In genomic region chr16:5130196-5130595, GRCm38 (mm10) we compare ENCODE assay signal across 15 mouse cellular contexts. TPM values are rescaled to one million over a fixed set of nuclear protein-coding genes. Genes with fewer than 3 reads are reported as not detected.
DNase-seq lines count a peak whose midpoint lies in the region; ATAC-seq and TF ChIP-seq lines count a peak whose summit lies in the region.
"Had no signal": no experiment of that assay in that cellular context is flagged by ENCODE, and none has a peak within 500 bp of the region (broad histone marks: within the 10 kb centered on the region; RNA-seq: fewer than 3 reads in every experiment).

No protein-coding gene starts in this region.

- no peak overlapping the region for H3K9ac ChIP-seq in embryonic facial prominence, embryonic 15.5 days
- H3K9ac ChIP-seq in lung, embryonic 16.5 days (ENCODE audit: low read length), result no peak overlapping the region
- H3K9ac ChIP-seq in forebrain, embryonic 11.5 days (ENCODE audit: low read length), result no peak overlapping the region
- H3K9ac ChIP-seq: embryonic facial prominence, embryonic 13.5 days; heart, embryonic 13.5 days; hindbrain, embryonic 12.5 days had no signal

- H3K4me2 ChIP-seq in embryonic facial prominence, embryonic 15.5 days (replicated peaks), result peak overlapping the region; percentile 54
- H3K4me2 ChIP-seq in lung, embryonic 16.5 days (ENCODE audit: low read depth, low read length), result 0 out of 2 replicates have a peak overlapping the region, but pooled peaks have one; percentile 56
- H3K4me2 ChIP-seq in forebrain, embryonic 11.5 days (ENCODE audit: low read depth, low read length, severe bottlenecking), result no peak overlapping the region
- H3K4me2 ChIP-seq: hindbrain, embryonic 12.5 days had no signal

- no peak for DNase-seq in embryonic facial prominence, embryonic 10.5 days (ENCODE audit: low spot score)
- no peak for DNase-seq in lung, adult 2 months
- DNase-seq in adipocyte (ENCODE audit: low spot score) (peak; percentile 39), MN1 (ENCODE audit: low spot score) (no peak)
- DNase-seq in forebrain, embryonic 11.5 days (ENCODE audit: low spot score), result no peak
- DNase-seq: cerebellum, adult 9-10 months had no signal

- no peak for TF ChIP-seq POLR2A in lung, adult 2 months (IDR thresholded peaks at IDR 0.05; ENCODE audit: borderline replicate concordance, extremely low read depth, low read depth, low read length)

- ATAC-seq in embryonic facial prominence, embryonic 15.5 days (ENCODE audit: insufficient number of reproducible peaks, low FRiP score, low TSS enrichment, low read depth), result no peak
- ATAC-seq in lung, embryonic 16.5 days (ENCODE audit: low read depth), result no peak
- ATAC-seq in forebrain, embryonic 11.5 days (replicated peaks; ENCODE audit: low FRiP score), result no peak
- ATAC-seq: forebrain, embryonic 14.5 days; hindbrain, embryonic 16.5 days; inflammation-experienced regulatory T-cells, adult 6 months had no signal

- peak overlapping the region; percentile 43 for H3K4me3 ChIP-seq in embryonic facial prominence, embryonic 15.5 days (replicated peaks)
- H3K4me3 ChIP-seq in embryonic facial prominence, embryonic 10.5 days, result no peak overlapping the region
- H3K4me3 ChIP-seq in lung, embryonic 16.5 days (ENCODE audit: low read length), result no peak overlapping the region
- no peak overlapping the region for H3K4me3 ChIP-seq in lung, adult 2 months (replicated peaks; ENCODE audit: extremely low read depth, low read depth, low read length)
- H3K4me3 ChIP-seq in forebrain, embryonic 11.5 days (ENCODE audit: low read depth, low read length), result no peak overlapping the region
- H3K4me3 ChIP-seq: heart, embryonic 13.5 days; hindbrain, embryonic 12.5 days had no signal

- TF ChIP-seq CTCF in lung, adult 2 months (IDR thresholded peaks at IDR 0.05; ENCODE audit: insufficient read depth, low read length), result no peak

- peaks cover 47% of the 10 kb centered on the region for H3K4me1 ChIP-seq in embryonic facial prominence, embryonic 15.5 days
- peaks cover 21% of the 10 kb centered on the region for H3K4me1 ChIP-seq in embryonic facial prominence, embryonic 10.5 days
- peaks cover 25% of the 10 kb centered on the region for H3K4me1 ChIP-seq in lung, embryonic 16.5 days (replicated peaks; ENCODE audit: control insufficient read depth, insufficient read depth, low read length)
- H3K4me1 ChIP-seq in lung, adult 2 months (ENCODE audit: control insufficient read depth, insufficient read depth, low read length), result peaks cover 3% of the 10 kb centered on the region; the same call in 1 of the 2 replicates
- peaks cover 4% of the 10 kb centered on the region; the same call in 1 of the 2 replicates for H3K4me1 ChIP-seq in forebrain, embryonic 11.5 days (replicated peaks; ENCODE audit: control insufficient read depth, insufficient read depth, low read length)

- H3K36me3 ChIP-seq in embryonic facial prominence, embryonic 15.5 days, result no peaks in the 10 kb centered on the region
- no peaks in the 10 kb centered on the region for H3K36me3 ChIP-seq in embryonic facial prominence, embryonic 10.5 days (replicated peaks)
- H3K36me3 ChIP-seq in lung, embryonic 16.5 days (ENCODE audit: control insufficient read depth, insufficient read depth, low read length), result no peaks in the 10 kb centered on the region
- no peaks in the 10 kb centered on the region for H3K36me3 ChIP-seq in forebrain, embryonic 11.5 days (ENCODE audit: control insufficient read depth, insufficient read depth, low read length)
- H3K36me3 ChIP-seq: embryonic facial prominence, embryonic 13.5 days; heart, embryonic 13.5 days; hindbrain, embryonic 12.5 days had no signal

- peaks cover 44% of the 10 kb centered on the region for H3K27me3 ChIP-seq in embryonic facial prominence, embryonic 15.5 days
- peaks cover 70% of the 10 kb centered on the region for H3K27me3 ChIP-seq in embryonic facial prominence, embryonic 10.5 days (replicated peaks; ENCODE audit: low read depth, poor library complexity, severe bottlenecking)
- H3K27me3 ChIP-seq in lung, embryonic 16.5 days (ENCODE audit: control insufficient read depth, insufficient read depth, low read depth, low read length), result peaks cover 23% of the 10 kb centered on the region
- peaks cover 36% of the 10 kb centered on the region for H3K27me3 ChIP-seq in forebrain, embryonic 11.5 days (ENCODE audit: control insufficient read depth, insufficient read depth, low read length)

- no peaks in the 10 kb centered on the region for H3K9me3 ChIP-seq in embryonic facial prominence, embryonic 15.5 days (replicated peaks)
- H3K9me3 ChIP-seq in embryonic facial prominence, embryonic 10.5 days, result no peaks in the 10 kb centered on the region
- no peaks in the 10 kb centered on the region for H3K9me3 ChIP-seq in lung, embryonic 16.5 days (ENCODE audit: control insufficient read depth, low read length)
- H3K9me3 ChIP-seq in forebrain, embryonic 11.5 days (ENCODE audit: control insufficient read depth, low read length), result no peaks in the 10 kb centered on the region
- H3K9me3 ChIP-seq: embryonic facial prominence, embryonic 13.5 days; heart, embryonic 13.5 days; hindbrain, embryonic 12.5 days had no signal

- no peak overlapping the region for H3K27ac ChIP-seq in embryonic facial prominence, embryonic 15.5 days (replicated peaks)
- no peak overlapping the region for H3K27ac ChIP-seq in embryonic facial prominence, embryonic 10.5 days (replicated peaks)
- no peak overlapping the region for H3K27ac ChIP-seq in lung, embryonic 16.5 days (ENCODE audit: low read length)
- no peak overlapping the region for H3K27ac ChIP-seq in forebrain, embryonic 11.5 days (ENCODE audit: low read depth, low read length)
- H3K27ac ChIP-seq: embryonic facial prominence, embryonic 13.5 days; heart, embryonic 13.5 days; hindbrain, embryonic 12.5 days had no signal

- WGBS in embryonic facial prominence, embryonic 15.5 days, result 41% methylated on average over 2 of the region's 2 CpGs
- 54% methylated on average over 2 of the region's 2 CpGs for WGBS in embryonic facial prominence, embryonic 10.5 days
- 55% methylated on average over 2 of the region's 2 CpGs for WGBS in lung, embryonic 16.5 days
- WGBS in lung, adult 2 months, result 27% methylated on average over 2 of the region's 2 CpGs
- WGBS in forebrain, embryonic 11.5 days, result 62% methylated on average over 2 of the region's 2 CpGs

RNA-seq across cellular contexts. Expression of gene Ppl, which starts 2.0 kb away (rescaled TPM):
- polyA plus RNA-seq in embryonic facial prominence, embryonic 15.5 days (2015; fragmentation: Nextera tagmentation; extraction: Ambion mirVana), result 45.8 and 52.3 TPM in 2 replicates
- 1.8 and 2.4 TPM in 2 replicates for polyA plus RNA-seq in embryonic facial prominence, embryonic 10.5 days (2016; fragmentation: Nextera tagmentation; extraction: Ambion mirVana)
- polyA plus RNA-seq in lung, embryonic 16.5 days (2015; fragmentation: Nextera tagmentation; extraction: Ambion mirVana), result 8.7 and 9.3 TPM in 2 replicates
- 16.8 and 34.2 TPM in 2 replicates for polyA plus RNA-seq in lung, adult 2 months (2012; rRNA removed)
- polyA plus RNA-seq in forebrain, embryonic 11.5 days (2014; fragmentation: Nextera tagmentation; extraction: Ambion mirVana), result 1.3 and 1.5 TPM in 2 replicates

RNA-seq across cellular contexts. Expression of gene Sec14l5, which starts 16.7 kb away (rescaled TPM):
- 0.35 TPM in 2 replicates for polyA plus RNA-seq in embryonic facial prominence, embryonic 15.5 days (2015; fragmentation: Nextera tagmentation; extraction: Ambion mirVana)
- polyA plus RNA-seq in embryonic facial prominence, embryonic 10.5 days (2016; fragmentation: Nextera tagmentation; extraction: Ambion mirVana), result 0.10 and 0.16 TPM in 2 replicates
- 0.65 and 0.78 TPM in 2 replicates for polyA plus RNA-seq in lung, embryonic 16.5 days (2015; fragmentation: Nextera tagmentation; extraction: Ambion mirVana)
- polyA plus RNA-seq in lung, adult 2 months (2012; rRNA removed), result 1.3 and 2.9 TPM in 2 replicates
- polyA plus RNA-seq in forebrain, embryonic 11.5 days (2014; fragmentation: Nextera tagmentation; extraction: Ambion mirVana), result 0.11 and 0.16 TPM in 2 replicates
- polyA plus RNA-seq: heart, postnatal 0 days; inflammation-experienced regulatory T-cells, adult 6 months had no signal
